Mouse (Mus musculus) kidney, adult 2 months (tissue): Measurements from ENCODE around the gene Nedd4.

ENCODE experiments used
- CTCF ChIP-seq: fragments of 200-500 bp; conservative IDR thresholded peaks from 2 replicates; pipeline ENCODE4 v1.5.1; 2011; ENCODE audit warnings: low read depth, mild to moderate bottlenecking, control low read depth, low read length, moderate library complexity, mixed read lengths; ENCODE audit not compliant: insufficient read depth, insufficient read length
- POLR2A ChIP-seq: fragments of 200-500 bp; IDR thresholded peaks from one replicate; pipeline ENCODE4 v1.6.1; 2011; ENCODE audit warnings: low read depth, low read length, control low read depth

DNA sequence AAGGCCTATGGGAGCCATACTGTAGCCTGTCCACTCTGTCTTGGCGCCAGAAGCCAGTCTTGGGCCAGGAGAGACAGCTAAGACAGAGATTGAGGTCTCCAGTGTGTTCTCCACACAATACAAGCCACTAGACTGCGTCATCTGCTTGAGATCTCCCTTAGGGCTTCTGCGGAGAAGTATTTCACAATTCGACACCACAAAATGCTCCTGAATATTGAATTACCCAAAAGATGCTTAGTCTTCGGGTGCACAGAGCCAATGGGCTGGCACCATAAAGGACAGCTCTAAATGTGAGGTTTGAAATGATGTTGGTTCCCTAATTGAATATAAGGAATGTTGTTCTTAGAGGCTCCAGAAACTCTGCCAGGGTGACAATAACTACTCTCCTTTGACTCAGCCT, 95.0 kb downstream of the Nedd4 start:
- no peak for TF ChIP-seq CTCF
- no peak for TF ChIP-seq POLR2A
